Mouse (Mus musculus) spleen, adult 2 months (tissue): ENCODE results near the gene Wdr63. TPM values are rescaled to one million over a fixed set of nuclear protein-coding genes. Genes with fewer than 3 reads are reported as not detected.

Source experiments
- DNase-seq, 2 experiments: peaks; one replicate each; pipeline versions ENCODE4 v3.0.0 to v3.0.0-alpha.2; 2012 to 2021; ENCODE audit warnings: low spot score in 2 of 2, low read depth in 1 of 2
- H3K27ac ChIP-seq: fragments of 200-500 bp; 2 replicates; pipeline ENCODE4 v1.5.1; 2012; ENCODE audit warnings: low read length, inconsistent platforms; ENCODE audit not compliant: insufficient read depth
- H3K27me3 ChIP-seq: fragments of 200-500 bp; 2 replicates; pipeline ENCODE4 v1.6.1; 2012; ENCODE audit warnings: mild to moderate bottlenecking, moderate library complexity, low read length, inconsistent platforms; ENCODE audit not compliant: control insufficient read depth, insufficient read depth
- H3K36me3 ChIP-seq: fragments of 200-500 bp; 2 replicates; pipeline ENCODE4 v1.6.1; 2012; ENCODE audit warnings: mild to moderate bottlenecking, low read length, inconsistent platforms; ENCODE audit not compliant: control insufficient read depth, insufficient read depth
- H3K4me1 ChIP-seq: fragments of 200-500 bp; 2 replicates; pipeline ENCODE4 v1.6.1; 2011; ENCODE audit warnings: inconsistent platforms; ENCODE audit not compliant: control insufficient read depth, insufficient read depth, insufficient read length
- H3K4me3 ChIP-seq: fragments of 200-500 bp; 2 replicates; pipeline ENCODE4 v1.5.1; 2011; ENCODE audit warnings: mild to moderate bottlenecking, inconsistent platforms; ENCODE audit not compliant: insufficient read depth, insufficient read length; ENCODE audit errors: extremely low read depth
- CTCF ChIP-seq: fragments of 200-500 bp; IDR thresholded peaks from 2 replicates; pipeline ENCODE4 v1.5.1; 2011; ENCODE audit warnings: mild to moderate bottlenecking, inconsistent platforms; ENCODE audit not compliant: insufficient read depth, insufficient read length, insufficient replicate concordance; ENCODE audit errors: extremely low read depth
- POLR2A ChIP-seq: fragments of 200-500 bp; IDR thresholded peaks from 2 replicates; pipeline ENCODE4 v1.6.1; 2011; ENCODE audit warnings: low read depth, low read length, inconsistent platforms
- WGBS: fragments of 180-500 bp; shearing (Covaris S2); methylation state at CpG from one replicate; pipeline ENCODE4 v1.1.7; 2018; 5-methylcytosine and 5-hydroxymethylcytosine counted together
- polyA plus RNA-seq: library from polyadenylated mRNA; depleted of rRNA; stranded (reverse); fragments of >200 nt; gene quantifications from 2 replicates; pipeline ENCODE4 v1.2.3, GENCODE M21; 2012

The Wdr63 gene
- polyA plus RNA-seq, 1 experiment = not detected

GRCm38 (mm10) chr3:146017521-146017920 lies 90.4 kb downstream of the Wdr63 start:
- no peaks in the 10 kb centered on the region for H3K36me3 ChIP-seq
- no peak for DNase-seq
- TF ChIP-seq CTCF (no peak), POLR2A (no peak)
- WGBS = 92% methylated on average over 9 of the region's 9 CpGs
- H3K4me1 ChIP-seq = no peaks in the 10 kb centered on the region
- H3K4me3 ChIP-seq = no peak overlapping the region
- no peak overlapping the region for H3K27ac ChIP-seq
- no peaks in the 10 kb centered on the region for H3K27me3 ChIP-seq

- Histone ChIP-seq H3K27me3 (no peaks in the 10 kb centered on the region), H3K4me3 (no peak overlapping the region), H3K36me3 (no peaks in the 10 kb centered on the region), H3K27ac (no peak overlapping the region), H3K4me1 (no peaks in the 10 kb centered on the region)
- no peak for DNase-seq
- WGBS = 94% methylated on average over 13 of the region's 13 CpGs
- no peak for TF ChIP-seq POLR2A
- TF ChIP-seq CTCF = no peak
Measured at GRCm38 (mm10) chr3:146016979-146017378, 91.0 kb downstream of the Wdr63 start.

- Histone ChIP-seq H3K27me3 (no peaks in the 10 kb centered on the region), H3K36me3 (no peaks in the 10 kb centered on the region), H3K4me3 (no peak overlapping the region), H3K27ac (no peak overlapping the region), H3K4me1 (no peaks in the 10 kb centered on the region)
- TF ChIP-seq POLR2A (no peak), CTCF (no peak)
- 93% methylated on average over 12 of the region's 12 CpGs for WGBS
- no peak for DNase-seq
Measured at GRCm38 (mm10) chr3:146014321-146014720, 93.6 kb downstream of the Wdr63 start.

- no peaks in the 10 kb centered on the region for H3K36me3 ChIP-seq
- TF ChIP-seq CTCF (no peak), POLR2A (no peak)
- no peak overlapping the region for H3K4me3 ChIP-seq
- WGBS = 90% methylated on average over 7 of the region's 7 CpGs
- no peak overlapping the region for H3K27ac ChIP-seq
- DNase-seq = no peak
- no peaks in the 10 kb centered on the region for H3K4me1 ChIP-seq
- no peaks in the 10 kb centered on the region for H3K27me3 ChIP-seq
Measured at GRCm38 (mm10) chr3:146013490-146013889, 94.4 kb downstream of the Wdr63 start.

- no peaks in the 10 kb centered on the region for H3K27me3 ChIP-seq
- 88% methylated on average over 8 of the region's 8 CpGs for WGBS
- no peak overlapping the region for H3K27ac ChIP-seq
- H3K4me3 ChIP-seq = no peak overlapping the region
- no peaks in the 10 kb centered on the region for H3K4me1 ChIP-seq
- no peak for DNase-seq
- no peak for TF ChIP-seq POLR2A
- no peak for TF ChIP-seq CTCF
- no peaks in the 10 kb centered on the region for H3K36me3 ChIP-seq
Measured at GRCm38 (mm10) chr3:146011544-146012218, 96.2 kb downstream of the Wdr63 start.

GRCm38 (mm10) chr3:146010751-146011150 lies 97.2 kb downstream of the Wdr63 start:
- 86% methylated on average over 4 of the region's 4 CpGs for whole genome bisulfite sequencing
- DNase-seq = no peak
- TF ChIP-seq POLR2A (no peak), CTCF (no peak)
- Histone ChIP-seq H3K36me3 (no peaks in the 10 kb centered on the region), H3K27me3 (no peaks in the 10 kb centered on the region), H3K4me1 (no peaks in the 10 kb centered on the region), H3K27ac (no peak overlapping the region), H3K4me3 (no peak overlapping the region)

GRCm38 (mm10) chr3:146009859-146010645 lies 97.9 kb downstream of the Wdr63 start:
- Histone ChIP-seq H3K4me3 (no peak overlapping the region), H3K27me3 (no peaks in the 10 kb centered on the region), H3K36me3 (no peaks in the 10 kb centered on the region), H3K4me1 (no peaks in the 10 kb centered on the region), H3K27ac (no peak overlapping the region)
- 90% methylated on average over 19 of the region's 20 CpGs for WGBS
- TF ChIP-seq CTCF = no peak
- TF ChIP-seq POLR2A = no peak
- DNase-seq = no peak
